Mouse (Mus musculus): ENCODE data around the gene Map2k6.

DNA sequence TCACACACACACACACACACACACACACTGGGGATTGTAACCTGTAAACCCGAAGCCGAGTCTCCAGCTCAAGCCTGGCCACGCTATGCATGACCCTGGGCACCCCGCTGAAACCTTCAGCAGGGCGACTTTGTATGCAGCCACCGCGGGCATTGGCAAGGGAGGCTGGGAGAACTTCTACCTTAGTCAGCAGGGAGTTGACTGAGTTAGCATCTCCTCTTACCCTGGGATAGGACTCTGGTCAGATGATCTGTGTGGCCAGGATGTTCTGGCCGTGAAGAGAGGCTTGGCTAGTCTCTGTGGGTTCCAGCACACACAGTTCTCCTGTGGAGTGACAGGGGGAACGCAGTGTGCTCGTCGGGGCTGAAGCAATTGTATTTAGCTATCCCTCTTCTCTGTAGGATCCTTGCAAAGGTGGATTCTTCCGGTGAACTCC is 49.8 kb downstream of the Map2k6 start:
- TF ChIP-seq CTCF (IDR thresholded peaks at IDR 0.05; ENCODE audit: low read depth) (no peak), EP300 (IDR thresholded peaks at IDR 0.05; ENCODE audit: low read depth) (no peak)
